In genomic region chr6:115506425-115506824, GRCm38 (mm10) we compare ENCODE assay signal across 16 mouse cellular contexts.
"Had no signal": no experiment of that assay in that cellular context is flagged by ENCODE, and none has a peak within 500 bp of the region (broad histone marks: within the 10 kb centered on the region; RNA-seq: fewer than 3 reads in every experiment).

No protein-coding gene starts in this region.

- H3K27ac ChIP-seq: neural tube, embryonic 13.5 days; neural tube, embryonic 15.5 days; stomach, embryonic 15.5 days; stomach, postnatal 0 days had no signal

- H3K36me3 ChIP-seq: neural tube, embryonic 13.5 days; neural tube, embryonic 15.5 days; stomach, embryonic 15.5 days had no signal

- H3K4me2 ChIP-seq: neural tube, embryonic 13.5 days; neural tube, embryonic 15.5 days; stomach, embryonic 15.5 days had no signal

- H3K4me3 ChIP-seq: neural tube, embryonic 13.5 days; neural tube, embryonic 15.5 days; stomach, embryonic 15.5 days had no signal

- H3K4me1 ChIP-seq: neural tube, embryonic 13.5 days; neural tube, embryonic 15.5 days had no signal

- H3K9ac ChIP-seq: neural tube, embryonic 13.5 days; neural tube, embryonic 15.5 days; stomach, embryonic 15.5 days had no signal

- H3K27me3 ChIP-seq: neural tube, embryonic 13.5 days; neural tube, embryonic 15.5 days; stomach, embryonic 15.5 days had no signal

- DNase-seq: retina, postnatal 1 day; right cerebral cortex, adult 18-20 months; right cerebral cortex, postnatal 14 days; right cerebral cortex, postnatal 25 days; right cerebral cortex, postnatal 4 days; spleen, adult 18-20 months; thymus, adult 18-20 months; thymus, adult 2 months; thymus, postnatal 14 days; thymus, postnatal 25 days; thymus, postnatal 36 days; thymus, postnatal 4 days had no signal

- H3K9me3 ChIP-seq: neural tube, embryonic 15.5 days; stomach, embryonic 15.5 days had no signal
